Mouse (Mus musculus) C2C12 (cell line): ENCODE results near the gene Mapk3.

Experiments used
- CEBPB ChIP-seq: IDR thresholded peaks from one replicate; pipeline ENCODE4 v1.6.1; 2011; ENCODE audit warnings: low read depth, mild to moderate bottlenecking, control low read depth, moderate library complexity
- CTCF ChIP-seq: IDR thresholded peaks from one replicate; pipeline ENCODE4 v1.5.1; 2011; ENCODE audit not compliant: control insufficient read depth, insufficient read depth, insufficient read length
- FOSL1 ChIP-seq: IDR thresholded peaks from one replicate; pipeline ENCODE4 v1.8.0; 2011; ENCODE audit warnings: mild to moderate bottlenecking, low read length; ENCODE audit not compliant: poor library complexity, insufficient read depth, severe bottlenecking
- MAX ChIP-seq: IDR thresholded peaks from one replicate; pipeline ENCODE4 v1.6.1; 2011; ENCODE audit warnings: mild to moderate bottlenecking, control low read depth
- MYOD1 ChIP-seq: IDR thresholded peaks from one replicate; pipeline ENCODE4 v1.6.1; 2011; ENCODE audit warnings: low read depth; ENCODE audit not compliant: control insufficient read depth, insufficient read length
- MYOG ChIP-seq: IDR thresholded peaks from one replicate; pipeline ENCODE4 v1.6.1; 2011; ENCODE audit not compliant: control insufficient read depth, insufficient read length; ENCODE audit errors: extremely low read depth
- USF1 ChIP-seq: IDR thresholded peaks from one replicate; pipeline ENCODE4 v1.6.1; 2011; ENCODE audit warnings: low read depth, mild to moderate bottlenecking, control low read depth, moderate library complexity

DNA sequence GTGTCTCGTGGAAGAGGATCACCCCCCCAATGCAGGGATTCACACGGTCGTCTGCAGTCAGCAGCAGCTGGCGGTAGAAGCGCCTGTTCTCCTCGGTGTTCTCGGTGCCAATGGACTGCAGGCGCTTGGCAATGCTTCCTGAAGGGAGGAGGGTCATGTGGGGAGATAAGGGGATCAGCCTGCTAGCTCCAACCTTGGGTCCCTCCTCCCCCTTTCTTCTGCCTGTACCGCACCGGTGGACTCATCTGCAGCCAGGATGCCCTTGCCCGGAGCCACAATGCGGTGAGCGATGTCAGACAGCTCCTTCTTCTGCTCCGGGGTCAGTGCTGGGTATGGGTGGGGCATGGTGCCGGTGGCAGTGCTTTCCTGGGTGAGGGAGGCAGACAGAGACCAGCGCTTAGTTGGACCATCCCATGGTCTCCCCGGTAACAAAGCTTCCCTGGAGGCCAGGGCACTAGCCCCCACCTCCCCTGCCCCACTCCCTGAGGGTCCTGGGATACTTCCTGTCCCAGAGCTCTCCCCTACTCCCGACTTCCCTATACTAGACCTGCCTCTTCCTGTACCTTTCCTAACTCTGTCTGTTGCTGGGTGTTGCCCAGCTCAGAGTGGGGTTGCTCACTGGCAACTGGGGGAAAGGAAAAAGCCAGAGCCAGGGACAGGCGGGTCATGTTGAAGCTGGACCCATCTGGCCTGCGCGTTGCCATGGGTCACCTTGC is 38.2 kb downstream of the Mapk3 start, which contains the start of gene Fam57b:
- TF ChIP-seq CTCF (no peak), USF1 (no peak), MAX (no peak), CEBPB (no peak), MYOG (no peak), MYOD1 (no peak), FOSL1 (no peak)
